Mouse (Mus musculus): ENCODE measurements around the gene Olfr482.

The Olfr482 gene

DNA sequence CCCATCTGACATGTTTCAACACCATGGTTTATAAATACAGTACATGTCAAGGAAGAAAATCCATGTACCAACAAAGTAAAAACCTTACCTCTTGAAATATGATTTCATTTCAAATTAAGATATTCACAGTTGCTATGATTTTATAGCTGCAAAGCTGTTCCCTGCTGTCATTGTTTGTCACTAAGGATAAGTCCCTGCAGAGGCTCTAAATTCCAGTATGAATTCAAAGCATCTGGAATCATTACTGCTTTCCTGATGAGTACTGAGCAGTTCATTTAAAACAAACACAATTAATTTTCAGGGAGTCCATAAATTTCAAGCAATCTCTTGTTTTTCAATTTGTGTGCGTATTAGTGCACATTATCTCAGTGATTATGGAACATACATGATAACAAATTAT, at the start of gene Olfr482:
Gene Olfr482, minus strand, starts transcription at position 101 of the 400 bp plus-strand sequence.
- DNase-seq (ENCODE audit: low spot score in 2 of 2) = no peak

DNA sequence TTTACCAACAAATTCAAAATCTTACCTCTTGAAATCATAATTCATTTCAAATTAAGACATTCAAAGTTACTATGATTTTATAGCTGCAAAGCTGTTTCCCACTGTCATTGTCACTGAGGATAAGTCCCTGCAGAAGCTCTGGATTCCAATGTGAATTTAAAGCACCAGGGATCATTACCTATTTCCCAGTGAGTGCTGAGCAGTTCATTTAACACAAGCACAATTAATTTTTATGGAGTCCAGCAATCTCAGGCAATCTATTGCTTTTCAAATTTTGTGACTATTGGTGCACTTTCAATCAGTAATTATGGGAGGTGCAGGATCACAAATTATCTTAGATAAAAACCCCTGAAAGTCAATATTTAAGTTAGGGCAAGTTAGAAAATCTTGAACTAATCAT, 30.0 kb upstream of the Olfr482 start, which contains the start of gene Olfr484:
Gene Olfr484, minus strand, starts transcription at position 101 of the 400 bp plus-strand sequence.
- no peak for DNase-seq (ENCODE audit: low spot score in 2 of 2)

DNA sequence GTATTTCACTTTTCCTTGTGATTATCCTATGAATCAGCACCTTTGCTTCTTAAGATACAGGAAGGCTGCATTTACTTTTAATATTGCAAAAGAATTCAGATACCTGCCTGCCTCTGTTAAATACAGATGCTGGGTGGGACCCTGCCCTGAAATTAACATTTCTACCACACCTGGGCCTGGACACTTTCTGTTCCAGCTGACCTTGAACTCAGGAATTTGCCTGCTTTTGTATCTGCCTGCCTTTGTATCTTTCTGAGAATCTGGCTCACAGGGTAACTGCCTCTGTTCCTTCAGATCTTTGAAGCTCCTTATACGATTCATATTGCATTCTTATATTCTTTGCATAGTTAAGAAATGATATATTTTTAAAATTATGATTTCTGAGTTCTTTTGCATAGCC, 24.0 kb upstream of the Olfr482 start:
- no peak for DNase-seq (ENCODE audit: low spot score in 2 of 2)

GRCm38 (mm10) chr7:108120681-108121080, 23.3 kb upstream of the Olfr482 start:
- DNase-seq (ENCODE audit: low spot score in 2 of 2) = no peak

DNA sequence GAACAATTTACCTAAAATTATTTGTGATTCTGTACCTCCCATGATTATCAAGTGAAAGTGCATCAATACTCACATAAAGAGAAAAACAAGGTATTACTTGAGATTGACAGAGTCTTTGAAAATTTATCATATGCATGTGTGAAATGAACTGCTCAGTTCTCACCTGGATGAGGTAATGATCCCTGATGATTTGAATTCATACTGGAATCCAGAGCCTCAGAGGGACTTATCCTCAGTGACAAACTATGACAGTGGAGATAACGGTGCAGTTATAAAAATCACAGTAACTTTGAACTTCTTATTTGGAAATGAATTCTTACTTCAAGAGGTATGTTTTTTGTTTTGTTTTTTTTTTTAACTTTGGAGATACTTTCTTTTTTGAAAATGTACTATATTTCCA, 3.2 kb upstream of the Olfr482 start, which contains the start of gene Olfr483:
Gene Olfr483, plus strand, starts transcription at position 301 of the 400 bp plus-strand sequence.
- no peak for DNase-seq (ENCODE audit: low spot score in 2 of 2)

GRCm38 (mm10) chr7:108079555-108079954, 17.8 kb downstream of the Olfr482 start, which contains the start of gene Olfr481:
TSS of gene Olfr481 (plus strand) at chr7:108079855.
- DNase-seq (ENCODE audit: low spot score in 2 of 2) = no peak

DNA sequence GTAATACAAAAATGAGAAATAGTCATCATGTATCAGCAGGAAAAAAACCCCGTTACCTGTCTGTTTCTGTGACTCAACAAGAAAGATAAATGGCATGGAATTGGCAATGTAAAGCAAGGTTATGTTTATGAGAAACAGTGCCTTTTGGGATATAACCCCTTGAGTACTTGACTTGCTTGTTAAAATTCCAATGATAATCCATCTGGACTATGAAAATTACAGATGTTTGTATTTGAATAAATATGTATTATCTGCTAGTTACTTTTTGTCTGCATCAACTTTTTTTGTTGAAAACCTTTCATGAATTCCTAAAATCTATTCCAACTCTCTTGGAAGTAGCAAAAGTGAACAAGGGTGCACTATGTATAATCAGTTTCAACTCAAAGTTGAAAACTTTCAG, 30.1 kb downstream of the Olfr482 start, which contains the start of gene Olfr480:
Gene Olfr480, minus strand, starts transcription at position 101 of the 400 bp plus-strand sequence.
- no peak for DNase-seq (ENCODE audit: low spot score in 2 of 2)

GRCm38 (mm10) chr7:108050393-108050792, 47.0 kb downstream of the Olfr482 start, which contains the start of gene Olfr479:
TSS of gene Olfr479 (plus strand) at chr7:108050693.
- DNase-seq (ENCODE audit: low spot score in 2 of 2) = no peak
